In the genomic region with DNA sequence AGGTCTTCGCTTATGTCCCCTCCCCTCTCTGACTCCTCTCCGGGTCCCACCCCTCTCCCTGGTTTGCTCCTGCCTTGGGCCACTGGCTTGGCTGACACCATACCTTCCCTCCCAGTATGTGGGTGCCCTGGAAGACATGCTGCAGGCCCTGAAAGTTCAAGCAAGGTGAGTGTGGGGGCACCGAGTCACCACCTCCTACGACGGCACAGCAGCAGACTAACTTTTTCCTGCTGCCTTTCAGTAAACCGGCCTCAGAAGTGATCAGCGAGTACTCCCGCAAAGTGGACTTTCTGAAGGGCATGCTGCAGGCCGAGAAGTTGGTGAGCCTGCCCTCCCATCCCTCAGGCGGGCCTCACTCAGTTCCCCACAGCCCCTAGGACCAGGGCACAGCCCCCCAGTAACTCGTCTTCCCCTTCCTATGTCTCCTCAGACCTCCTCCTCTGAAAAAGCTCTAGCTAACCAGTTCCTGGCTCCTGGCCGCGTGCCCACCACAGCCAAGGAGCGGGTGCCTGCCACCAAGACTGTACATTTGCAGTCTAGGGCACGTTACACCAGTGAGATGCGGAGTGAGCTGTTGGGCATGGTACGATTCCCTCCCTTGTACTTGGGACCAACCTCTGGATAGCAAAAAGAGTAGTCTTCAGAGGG, we compare ENCODE assay signal across 1 mouse cellular context.
TF ChIP-seq lines count a peak whose summit lies in the region.

No protein-coding gene starts in this region.

TF ChIP-seq in ES-E14, 5 proteins besides CTCF, POLR2A, EP300 and RAD21:
- TF ChIP-seq ZNF384 (IDR thresholded peaks at IDR 0.05; ENCODE audit: low read depth, low read length): no peak
- TF ChIP-seq HCFC1 (IDR thresholded peaks at IDR 0.05; ENCODE audit: borderline replicate concordance, insufficient read depth, low read length): no peak
- TF ChIP-seq MAFK (IDR thresholded peaks at IDR 0.05; ENCODE audit: insufficient read depth, low read depth, low read length): no peak
- no peak for TF ChIP-seq CHD2 (IDR thresholded peaks at IDR 0.05; ENCODE audit: low read depth, low read length)
